Mouse (Mus musculus): ENCODE data around the gene Chst11. TPM values are rescaled to one million over a fixed set of nuclear protein-coding genes. Genes with fewer than 3 reads are reported as not detected.

Chst11 gene
- polyA plus RNA-seq, 1 experiment from 2014 or later = 2.6 TPM

- Histone ChIP-seq H3K4me1 (replicated peaks) (peaks cover 57% of the 10 kb centered on the region), H3K27me3 (no peaks in the 10 kb centered on the region), H3K4me2 (no peak overlapping the region), H3K36me3 (no peaks in the 10 kb centered on the region), H3K9me3 (no peaks in the 10 kb centered on the region), H3K9ac (no peak overlapping the region), H3K4me3 (no peak overlapping the region), H3K27ac (replicated peaks) (peak overlapping the region; percentile 39; the same call in 1 of the 2 replicates)
- 88% methylated on average over 7 of the region's 7 CpGs for WGBS
- ATAC-seq (ENCODE audit: low read depth) = no peak
These were observed 154.0 kb downstream of the Chst11 start for GRCm38 (mm10) chr10:83139276-83139675.

DNA sequence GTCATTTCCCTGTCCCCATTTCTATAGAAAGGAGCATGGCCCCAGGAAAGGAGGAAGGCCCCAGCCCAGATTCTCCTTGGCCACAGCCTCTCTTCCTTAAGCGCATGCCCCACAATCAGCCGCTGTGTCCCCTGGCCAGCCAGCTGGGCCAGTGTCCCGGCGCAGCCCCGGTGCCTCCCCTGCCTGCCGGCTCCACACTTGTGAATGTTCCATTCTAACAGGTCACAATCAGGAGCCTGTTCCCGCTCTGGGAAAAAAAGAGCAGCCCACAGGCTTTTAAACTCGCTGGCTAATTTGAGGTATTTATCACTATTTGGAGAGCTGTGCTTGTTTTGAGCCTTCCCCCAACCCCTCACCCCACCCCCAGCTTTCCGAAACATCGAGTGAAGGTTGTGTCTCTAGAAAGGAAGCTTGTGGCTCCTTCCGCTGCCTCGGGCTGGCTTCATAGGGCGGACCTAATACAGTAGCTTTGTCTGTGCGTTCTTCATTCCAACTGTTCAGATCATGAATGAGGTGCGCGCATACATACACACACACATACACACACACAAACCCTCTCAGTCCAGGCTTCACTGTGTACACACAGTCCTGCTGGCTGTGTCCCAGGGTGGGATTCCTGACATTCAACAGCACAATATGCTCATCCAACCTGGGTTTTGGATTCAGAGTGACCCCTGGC, 155.1 kb downstream of the Chst11 start:
- no peak overlapping the region for H3K9ac ChIP-seq
- no peak overlapping the region for H3K4me3 ChIP-seq
- no peak overlapping the region for H3K4me2 ChIP-seq
- no peaks in the 10 kb centered on the region for H3K36me3 ChIP-seq
- H3K9me3 ChIP-seq = no peaks in the 10 kb centered on the region
- peak; percentile 54; the same call in 1 of the 2 replicates for ATAC-seq (ENCODE audit: low read depth)
- H3K27me3 ChIP-seq = no peaks in the 10 kb centered on the region
- H3K27ac ChIP-seq (replicated peaks) = peak overlapping the region; percentile 39
- H3K4me1 ChIP-seq (replicated peaks) = peaks cover 47% of the 10 kb centered on the region
- WGBS = 54% methylated on average over 16 of the region's 16 CpGs

DNA sequence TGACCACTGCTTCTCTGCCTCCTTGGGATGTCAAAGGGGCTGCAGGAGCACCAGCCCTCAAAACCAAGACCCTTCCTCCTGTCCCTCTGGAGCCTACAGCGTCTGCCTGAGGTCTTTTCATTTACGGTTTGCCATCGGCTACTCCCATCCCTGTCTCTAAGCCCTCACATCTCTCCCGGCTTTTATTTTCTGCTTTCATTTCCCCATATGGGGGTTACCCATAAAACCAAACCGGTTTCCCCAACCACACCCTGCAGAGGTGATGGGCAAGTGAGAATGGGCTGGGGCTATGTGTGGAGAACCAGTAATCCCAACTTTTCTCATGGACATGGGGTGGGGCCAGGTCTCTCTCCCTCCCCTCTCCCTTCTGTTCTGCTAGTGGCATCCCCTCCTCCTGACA, 156.1 kb downstream of the Chst11 start:
- WGBS = 92% methylated on average over 5 of the region's 5 CpGs
- no peak overlapping the region for H3K4me2 ChIP-seq
- no peak overlapping the region for H3K27ac ChIP-seq (replicated peaks)
- H3K36me3 ChIP-seq = no peaks in the 10 kb centered on the region
- H3K4me1 ChIP-seq (replicated peaks) = peaks cover 55% of the 10 kb centered on the region
- ATAC-seq (ENCODE audit: low read depth) = no peak
- no peak overlapping the region for H3K9ac ChIP-seq
- no peaks in the 10 kb centered on the region for H3K9me3 ChIP-seq
- no peak overlapping the region for H3K4me3 ChIP-seq
- no peaks in the 10 kb centered on the region for H3K27me3 ChIP-seq

GRCm38 (mm10) chr10:83143049-83143448, 157.8 kb downstream of the Chst11 start:
- no peak overlapping the region for H3K9ac ChIP-seq
- H3K27me3 ChIP-seq = no peaks in the 10 kb centered on the region
- no peak overlapping the region for H3K4me2 ChIP-seq
- H3K27ac ChIP-seq (replicated peaks) = no peak overlapping the region
- 79% methylated on average over 10 of the region's 10 CpGs for WGBS
- no peaks in the 10 kb centered on the region for H3K36me3 ChIP-seq
- no peak for ATAC-seq (ENCODE audit: low read depth)
- no peaks in the 10 kb centered on the region for H3K9me3 ChIP-seq
- no peak overlapping the region for H3K4me3 ChIP-seq
- peaks cover 43% of the 10 kb centered on the region for H3K4me1 ChIP-seq (replicated peaks)

- WGBS = 6% methylated on average over 14 of the region's 14 CpGs
- Histone ChIP-seq H3K9me3 (no peaks in the 10 kb centered on the region), H3K4me3 (no peak overlapping the region), H3K36me3 (no peaks in the 10 kb centered on the region), H3K9ac (no peak overlapping the region), H3K4me2 (0 out of 2 replicates have a peak overlapping the region, but pooled peaks have one; percentile 9), H3K27me3 (no peaks in the 10 kb centered on the region), H3K4me1 (replicated peaks) (peaks cover 37% of the 10 kb centered on the region), H3K27ac (replicated peaks) (no peak overlapping the region)
- 0 out of 2 replicates have a peak, but pooled peaks have one; percentile 21 for ATAC-seq (ENCODE audit: low read depth)
These were observed 160.5 kb downstream of the Chst11 start for GRCm38 (mm10) chr10:83145836-83146235.

- H3K4me1 ChIP-seq (replicated peaks) = peaks cover 46% of the 10 kb centered on the region
- H3K9me3 ChIP-seq = no peaks in the 10 kb centered on the region
- H3K27ac ChIP-seq (replicated peaks) = 0 out of 2 replicates have a peak overlapping the region, but pooled peaks have one; percentile 13
- ATAC-seq (ENCODE audit: low read depth) = 0 out of 2 replicates have a peak, but pooled peaks have one; percentile 5
- no peaks in the 10 kb centered on the region for H3K27me3 ChIP-seq
- no peak overlapping the region for H3K4me2 ChIP-seq
- WGBS = 57% methylated on average over 12 of the region's 12 CpGs
- no peak overlapping the region for H3K4me3 ChIP-seq
- H3K36me3 ChIP-seq = no peaks in the 10 kb centered on the region
- no peak overlapping the region for H3K9ac ChIP-seq
These were observed 164.3 kb downstream of the Chst11 start for GRCm38 (mm10) chr10:83149342-83150178.

DNA sequence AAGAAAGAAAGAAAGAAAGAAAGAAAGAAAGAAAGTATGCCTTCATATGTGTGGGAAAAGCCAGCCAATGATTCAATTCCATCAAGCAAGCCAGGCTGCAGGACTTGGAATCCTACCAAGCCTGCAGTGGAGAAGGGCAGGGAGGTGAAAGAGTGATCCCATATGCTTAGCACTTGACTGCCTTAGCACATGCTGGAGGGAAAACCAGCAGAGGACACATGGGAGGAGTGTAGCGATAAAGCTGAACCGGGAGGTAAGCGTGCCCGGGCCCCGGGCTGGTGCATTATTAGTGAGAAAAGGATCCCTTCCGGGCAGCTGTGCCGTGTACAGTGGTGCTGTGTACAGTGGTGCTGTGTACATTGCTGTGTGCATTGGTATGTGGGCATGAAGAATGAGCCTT, 165.3 kb downstream of the Chst11 start:
- Histone ChIP-seq H3K27me3 (no peaks in the 10 kb centered on the region), H3K4me1 (replicated peaks) (peaks cover 43% of the 10 kb centered on the region), H3K36me3 (no peaks in the 10 kb centered on the region), H3K9me3 (no peaks in the 10 kb centered on the region), H3K9ac (no peak overlapping the region), H3K27ac (replicated peaks) (0 out of 2 replicates have a peak overlapping the region, but pooled peaks have one; percentile 49), H3K4me2 (no peak overlapping the region), H3K4me3 (no peak overlapping the region)
- WGBS = 83% methylated on average over 7 of the region's 7 CpGs
- ATAC-seq (ENCODE audit: low read depth) = 0 out of 2 replicates have a peak, but pooled peaks have one; percentile 12

DNA sequence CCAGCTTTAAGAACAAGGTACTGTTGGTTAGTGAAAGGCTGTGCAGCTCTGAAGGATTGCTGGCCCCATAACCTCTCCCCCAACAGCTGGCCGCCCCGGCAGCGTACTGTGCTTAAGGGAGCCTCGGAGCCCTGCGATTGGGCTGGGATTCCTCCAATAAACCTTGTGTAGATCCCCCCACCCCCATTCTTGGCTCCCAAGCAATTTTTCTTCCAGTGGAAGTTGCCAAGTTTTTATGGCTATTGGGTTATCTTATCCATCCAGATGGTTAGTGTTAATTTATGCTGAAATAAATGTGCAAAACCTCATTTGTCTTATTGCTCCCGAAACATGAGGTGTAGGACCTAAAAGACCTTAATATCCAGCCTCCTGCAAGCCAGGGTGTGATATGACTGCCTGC, 166.1 kb downstream of the Chst11 start:
- no peak overlapping the region for H3K9ac ChIP-seq
- ATAC-seq (ENCODE audit: low read depth) = 0 out of 2 replicates have a peak, but pooled peaks have one; percentile 25
- H3K36me3 ChIP-seq = 0 out of 2 replicates have a peak, but pooled peaks cover 2% of the 10 kb centered on the region
- H3K4me3 ChIP-seq = no peak overlapping the region
- WGBS = 57% methylated on average over 6 of the region's 6 CpGs
- no peak overlapping the region for H3K4me2 ChIP-seq
- no peaks in the 10 kb centered on the region for H3K9me3 ChIP-seq
- H3K27me3 ChIP-seq = no peaks in the 10 kb centered on the region
- H3K4me1 ChIP-seq (replicated peaks) = peaks cover 35% of the 10 kb centered on the region
- H3K27ac ChIP-seq (replicated peaks) = peak overlapping the region; percentile 49; the same call in 1 of the 2 replicates

GRCm38 (mm10) chr10:83151896-83152685, 166.8 kb downstream of the Chst11 start:
- H3K27ac ChIP-seq (replicated peaks) = peak overlapping the region; percentile 28; the same call in 1 of the 2 replicates
- no peaks in the 10 kb centered on the region for H3K9me3 ChIP-seq
- no peaks in the 10 kb centered on the region for H3K27me3 ChIP-seq
- H3K36me3 ChIP-seq = 0 out of 2 replicates have a peak, but pooled peaks cover 2% of the 10 kb centered on the region
- WGBS = 55% methylated on average over 16 of the region's 16 CpGs
- H3K4me2 ChIP-seq = no peak overlapping the region
- no peak overlapping the region for H3K4me3 ChIP-seq
- peaks cover 34% of the 10 kb centered on the region for H3K4me1 ChIP-seq (replicated peaks)
- no peak overlapping the region for H3K9ac ChIP-seq
- peak; percentile 44; the same call in 1 of the 2 replicates for ATAC-seq (ENCODE audit: low read depth)

GRCm38 (mm10) chr10:83152723-83153122, 167.4 kb downstream of the Chst11 start:
- H3K27me3 ChIP-seq = no peaks in the 10 kb centered on the region
- H3K9me3 ChIP-seq = no peaks in the 10 kb centered on the region
- WGBS = 91% methylated on average over 1 of the region's 1 CpGs
- H3K36me3 ChIP-seq = 0 out of 2 replicates have a peak, but pooled peaks cover 2% of the 10 kb centered on the region
- H3K27ac ChIP-seq (replicated peaks) = no peak overlapping the region
- no peak overlapping the region for H3K4me2 ChIP-seq
- no peak overlapping the region for H3K4me3 ChIP-seq
- H3K9ac ChIP-seq = no peak overlapping the region
- no peak for ATAC-seq (ENCODE audit: low read depth)
- peaks cover 34% of the 10 kb centered on the region for H3K4me1 ChIP-seq (replicated peaks)

DNA sequence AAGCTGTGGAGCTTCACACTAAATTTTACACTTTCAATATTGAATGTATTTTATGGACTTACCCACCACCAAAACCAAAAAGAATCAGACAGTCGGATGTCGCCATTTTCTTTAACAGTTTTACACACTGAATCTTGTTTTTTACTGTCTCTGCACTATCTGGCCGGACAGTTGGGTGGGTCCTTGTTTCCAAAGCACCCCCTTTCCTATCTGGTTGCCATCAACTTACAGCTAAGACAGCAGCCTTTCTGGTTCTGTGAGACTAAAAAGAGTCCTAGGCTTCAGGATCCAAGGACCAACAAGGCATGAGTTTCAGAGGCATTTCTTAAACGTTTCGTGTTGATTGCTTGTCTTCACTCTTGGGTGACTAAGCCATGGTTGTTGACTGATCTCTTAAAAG, 168.1 kb downstream of the Chst11 start:
- Histone ChIP-seq H3K4me2 (no peak overlapping the region), H3K9me3 (no peaks in the 10 kb centered on the region), H3K27me3 (no peaks in the 10 kb centered on the region), H3K4me1 (replicated peaks) (peaks cover 39% of the 10 kb centered on the region), H3K9ac (no peak overlapping the region), H3K27ac (replicated peaks) (no peak overlapping the region), H3K36me3 (0 out of 2 replicates have a peak, but pooled peaks cover 2% of the 10 kb centered on the region), H3K4me3 (no peak overlapping the region)
- no peak for ATAC-seq (ENCODE audit: low read depth)
- 91% methylated on average over 5 of the region's 5 CpGs for WGBS

Measured in neural tube, embryonic 13.5 days (tissue).